Mouse (Mus musculus): ENCODE measurements around the gene Msi2.

Msi2 gene

GRCm38 (mm10) chr11:88709876-88710614 lies 8.3 kb downstream of the Msi2 start:
- DNase-seq = no peak

DNA sequence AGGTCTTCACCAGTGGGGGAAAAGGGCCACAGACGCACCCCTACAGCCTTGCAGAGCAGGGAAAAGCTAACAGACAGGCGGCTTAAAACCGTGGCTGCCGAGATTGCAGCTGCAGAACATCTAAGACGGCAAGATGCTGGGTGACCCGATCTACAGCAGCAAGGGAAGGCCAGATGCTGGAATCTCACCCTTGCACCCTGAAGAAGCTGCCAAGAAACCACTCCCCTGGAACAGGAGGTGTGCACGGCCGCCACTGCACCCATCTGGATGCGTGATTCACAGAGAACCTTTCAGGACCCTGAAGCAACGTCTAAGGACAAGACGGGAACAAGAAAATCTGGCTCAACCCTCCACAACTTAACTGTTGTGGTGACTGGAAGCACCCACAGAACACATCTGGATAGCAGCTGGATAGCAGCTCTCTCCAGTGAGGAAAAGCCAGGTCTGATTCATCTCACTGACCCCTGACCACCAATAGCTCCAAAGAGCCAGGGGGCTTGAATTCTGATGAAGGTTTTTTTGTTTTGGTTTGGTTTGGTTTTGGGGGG lies 11.0 kb downstream of the Msi2 start:
- DNase-seq = no peak

DNA sequence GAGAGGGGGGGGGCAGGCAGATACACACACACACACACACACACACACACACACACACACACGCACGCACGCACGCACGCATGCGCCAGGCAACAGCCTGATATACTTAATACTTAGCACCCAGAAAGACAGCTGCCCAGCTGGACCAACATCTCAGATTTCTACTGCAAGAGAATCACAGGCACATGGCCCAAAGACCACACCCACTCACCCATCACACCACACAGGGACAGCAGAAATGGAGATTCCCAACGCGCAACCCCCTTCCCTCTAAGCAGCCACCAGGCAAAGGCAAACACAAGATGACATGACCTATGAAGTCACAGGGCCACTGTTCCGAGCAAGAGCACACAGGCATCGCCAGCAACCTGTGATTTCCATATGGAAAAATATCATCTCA lies 13.6 kb downstream of the Msi2 start:
- DNase-seq = no peak

- DNase-seq = no peak
Observed at GRCm38 (mm10) chr11:88703220-88703619, 15.1 kb downstream of the Msi2 start.

DNA sequence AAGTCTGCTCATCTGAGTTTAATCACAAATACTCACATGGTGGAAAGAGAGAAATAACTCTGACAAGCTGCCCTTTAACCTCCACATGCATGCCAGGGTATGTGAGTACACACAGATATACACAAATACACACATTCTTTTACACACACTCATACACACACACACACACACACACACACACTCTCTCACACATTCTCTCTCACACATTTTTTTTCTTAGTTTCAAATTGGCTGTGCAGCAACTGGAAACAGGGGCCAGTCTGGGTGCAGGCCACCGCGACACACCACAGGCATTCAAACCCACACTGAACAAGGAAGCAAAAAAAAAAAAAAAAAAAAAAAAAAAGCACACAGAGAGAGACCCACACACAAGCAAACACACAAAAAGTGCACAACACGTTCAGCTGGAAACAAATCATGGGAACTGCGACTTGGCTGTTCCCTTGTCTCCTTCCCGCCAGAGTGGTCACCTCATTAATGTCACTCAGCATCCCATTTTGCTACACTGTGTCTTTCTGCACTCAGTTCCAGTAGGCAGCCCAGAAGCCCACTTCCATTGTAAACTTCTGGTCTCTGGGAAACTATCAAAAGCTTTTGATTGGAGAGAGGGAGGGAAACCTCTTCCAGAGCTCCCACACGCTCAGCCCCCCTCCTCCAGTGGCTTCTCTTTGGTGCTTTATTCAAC lies 16.2 kb downstream of the Msi2 start:
- DNase-seq = no peak

DNA sequence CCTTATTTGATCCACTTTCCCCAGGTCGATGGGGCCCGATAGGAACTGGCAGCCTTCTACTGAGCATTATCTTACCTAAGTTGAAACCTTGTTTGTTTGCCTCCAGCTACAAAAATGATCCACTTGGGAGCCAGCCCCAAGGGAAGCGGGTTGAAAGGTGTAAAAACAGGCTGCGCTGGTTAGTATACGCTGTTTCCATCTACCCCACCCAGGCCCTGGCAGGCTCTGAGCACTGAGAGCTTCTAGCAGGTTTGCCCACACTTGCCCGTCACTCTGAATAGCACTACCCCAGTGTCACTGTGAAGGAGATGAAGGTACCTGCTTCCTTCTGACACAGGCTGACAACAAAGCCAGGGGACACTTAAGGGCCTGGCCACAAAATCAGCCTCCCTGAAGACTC lies 17.3 kb downstream of the Msi2 start:
- no peak for DNase-seq

DNA sequence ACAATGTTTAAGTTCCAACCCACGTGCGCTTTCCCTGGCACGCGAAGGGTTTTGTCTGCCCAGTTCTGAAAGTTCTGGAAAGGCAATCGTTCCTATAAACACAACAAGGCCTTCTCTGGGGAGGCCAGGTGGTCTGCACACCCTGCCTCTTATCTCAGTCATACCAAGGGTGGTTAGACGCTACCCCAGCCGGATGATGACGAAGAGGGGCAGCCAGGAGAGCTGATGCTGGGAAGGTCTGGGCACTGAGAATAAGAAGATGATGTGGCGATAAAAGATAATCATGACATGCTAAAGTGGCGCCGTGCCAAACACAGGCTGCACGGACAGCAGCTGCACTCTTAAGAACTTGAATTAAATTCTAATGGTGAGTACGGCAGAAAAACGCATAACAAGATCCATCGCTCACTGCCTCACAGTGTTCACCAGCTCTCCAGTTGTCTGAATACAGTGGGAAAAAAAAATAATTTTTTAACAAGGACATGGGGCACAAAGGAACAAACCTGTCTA lies 18.1 kb downstream of the Msi2 start:
- DNase-seq = no peak

DNA sequence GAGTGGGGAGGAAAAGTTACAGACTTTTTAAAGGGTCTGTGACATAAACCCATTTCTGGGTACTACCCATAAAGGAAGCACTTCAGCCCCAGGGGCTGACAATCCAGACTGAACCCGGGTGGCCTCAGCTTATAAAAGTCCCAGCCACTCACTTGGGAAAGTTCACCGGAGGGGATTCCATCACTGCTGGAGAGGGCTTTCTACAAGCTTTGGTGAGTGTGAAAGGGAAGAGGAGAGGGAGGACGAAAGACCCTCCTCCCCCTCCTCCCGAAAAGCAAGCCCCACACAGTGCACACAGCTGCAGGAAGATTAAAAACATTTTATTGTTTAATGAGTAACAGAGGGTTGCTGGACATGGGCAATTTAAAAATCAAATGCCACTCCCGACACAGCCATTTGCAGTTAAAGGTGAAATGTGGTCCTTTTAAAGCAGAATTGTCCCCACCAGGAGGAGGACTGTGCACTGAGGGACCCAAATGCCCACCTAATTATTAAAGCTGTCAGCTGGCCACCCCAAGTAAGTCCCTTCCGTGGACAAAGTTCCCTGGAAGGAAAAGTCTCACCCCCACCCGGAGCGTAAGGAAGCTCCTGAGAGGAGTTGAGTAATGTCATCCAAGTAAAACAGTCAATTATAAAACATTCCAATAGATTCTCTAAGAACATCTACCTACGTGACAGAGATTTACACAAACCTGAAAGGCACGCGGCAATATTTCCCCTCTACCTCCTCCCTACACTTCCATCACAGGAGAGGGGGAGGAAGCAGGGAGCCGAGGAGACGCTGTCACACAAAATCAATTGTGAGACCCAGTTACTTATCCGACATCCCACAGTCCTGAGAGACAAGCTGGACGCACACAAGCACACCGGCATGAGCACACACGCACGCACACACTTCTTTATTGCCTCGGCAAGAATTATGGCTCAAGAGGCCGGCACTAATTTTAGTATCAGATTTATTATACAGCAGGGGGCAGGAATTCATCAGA lies 24.1 kb downstream of the Msi2 start:
- no peak for DNase-seq

DNA sequence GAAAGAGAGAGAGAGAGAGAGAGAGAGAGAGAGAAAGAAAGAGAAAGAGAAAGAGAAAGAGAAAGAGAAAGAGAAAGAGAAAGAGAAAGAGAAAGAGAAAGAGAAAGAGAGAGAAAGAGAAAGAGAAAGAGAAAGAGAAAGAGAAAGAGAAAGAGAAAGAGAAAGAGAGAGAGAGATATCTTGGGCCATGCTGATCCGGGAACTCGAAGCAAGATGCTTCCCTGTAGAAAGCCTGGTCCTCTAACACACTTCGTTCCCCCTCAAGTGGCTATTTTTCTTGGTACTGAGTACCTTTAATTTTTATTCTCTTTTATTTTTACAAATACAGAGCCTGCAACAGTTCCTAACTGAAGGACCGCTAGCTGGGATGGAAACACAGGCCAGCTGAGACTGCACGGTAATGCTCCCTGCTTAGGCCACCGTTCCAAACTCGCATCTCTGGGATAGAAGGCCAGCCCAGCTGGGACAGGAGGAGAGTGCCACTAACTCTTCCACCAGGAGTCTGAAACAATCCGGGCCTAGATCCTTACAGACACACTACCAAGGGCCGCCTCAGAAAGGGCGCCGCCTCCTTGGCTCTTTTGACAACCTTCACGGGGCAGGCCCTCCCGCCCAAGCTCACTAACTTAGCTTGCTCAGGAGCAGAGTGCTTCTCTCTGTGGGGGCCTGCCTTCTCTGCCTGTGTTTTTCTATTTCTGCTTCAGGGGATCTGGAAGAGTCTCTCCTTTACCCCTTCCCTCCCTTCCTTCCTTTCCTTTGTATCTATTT lies 25.1 kb downstream of the Msi2 start:
- no peak for DNase-seq

DNA sequence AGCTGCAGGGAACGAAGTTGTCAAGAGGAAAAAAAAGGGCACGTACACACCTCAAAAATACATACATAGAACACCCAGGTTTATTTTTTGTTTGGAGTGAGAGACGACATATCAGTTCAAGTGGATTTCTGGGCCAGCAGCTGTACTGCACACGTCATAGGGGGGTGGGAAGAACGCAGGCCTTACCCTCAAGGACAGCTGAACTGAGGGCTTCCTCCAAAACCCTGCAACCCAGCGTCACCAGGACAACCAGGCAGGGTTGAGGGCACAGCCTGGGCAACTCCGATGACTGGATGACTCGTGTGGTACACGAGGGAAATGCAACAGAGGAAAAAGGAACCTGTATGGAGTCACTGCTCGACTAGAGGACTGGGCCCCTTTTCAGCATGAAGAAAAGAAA lies 25.9 kb downstream of the Msi2 start:
- no peak for DNase-seq

DNA sequence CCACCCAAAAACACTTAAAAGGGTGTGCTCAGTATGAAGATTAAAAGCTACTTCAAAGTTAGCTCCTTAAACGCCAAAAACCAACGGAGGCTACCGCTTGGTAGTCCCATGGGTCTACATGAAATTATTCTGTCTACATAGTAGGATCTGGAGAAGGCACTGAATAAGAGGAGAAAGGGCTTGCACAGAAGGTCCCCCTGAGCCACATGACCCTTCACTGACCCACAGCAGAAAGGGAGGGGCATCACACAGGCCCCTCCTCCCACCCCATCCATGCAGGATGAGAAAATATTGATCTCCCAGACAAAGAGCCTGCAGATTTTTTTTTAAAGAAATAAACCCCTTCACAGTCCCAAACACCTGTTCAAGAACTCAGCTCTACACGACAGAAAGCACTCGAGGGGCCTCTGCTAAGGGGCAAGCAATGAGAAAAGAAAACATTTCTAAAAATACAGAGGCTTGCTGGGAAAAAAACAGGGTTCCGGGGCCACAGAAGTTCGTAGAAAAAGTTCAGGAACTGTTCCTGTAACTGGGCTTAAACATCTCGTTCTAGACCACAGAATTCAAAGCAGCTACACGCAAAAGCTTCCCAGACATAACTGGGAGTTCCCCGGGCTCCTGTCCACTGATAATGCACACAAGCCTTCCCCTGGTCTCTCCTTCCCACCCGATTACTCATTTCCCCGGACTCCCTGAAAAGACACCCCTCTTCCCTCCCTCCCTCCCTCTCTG lies 27.6 kb downstream of the Msi2 start:
- no peak for DNase-seq

DNA sequence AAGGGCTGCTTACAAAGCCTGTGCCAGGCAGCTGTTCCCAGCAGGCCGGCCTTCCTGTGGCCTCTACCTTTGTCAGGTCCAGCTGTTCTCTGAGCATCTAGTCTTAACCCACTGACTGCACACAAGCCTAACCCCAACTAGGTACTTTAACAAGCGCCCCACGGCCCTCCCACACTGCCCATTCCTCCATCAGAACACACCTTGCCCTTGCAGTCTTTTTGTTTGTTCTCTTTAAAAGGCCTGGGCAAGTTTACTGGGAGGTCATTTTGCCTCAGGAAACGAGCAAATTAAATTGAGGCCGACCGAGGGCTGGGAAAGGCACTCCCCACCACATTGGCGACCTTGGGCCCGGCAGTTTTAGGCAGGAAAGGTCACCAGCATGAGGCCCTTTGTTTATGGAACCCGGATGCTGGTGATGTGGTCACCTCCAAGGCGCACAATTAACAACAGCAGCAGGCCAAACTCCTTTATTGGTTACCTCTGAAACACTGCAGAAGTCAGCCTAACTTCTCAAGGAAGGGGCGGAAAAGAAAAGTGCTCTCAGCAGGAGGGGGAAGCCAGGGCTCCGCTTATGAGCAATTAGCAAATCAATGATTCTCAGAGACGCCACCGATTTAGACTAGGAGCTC lies 28.4 kb downstream of the Msi2 start:
- no peak for DNase-seq

DNA sequence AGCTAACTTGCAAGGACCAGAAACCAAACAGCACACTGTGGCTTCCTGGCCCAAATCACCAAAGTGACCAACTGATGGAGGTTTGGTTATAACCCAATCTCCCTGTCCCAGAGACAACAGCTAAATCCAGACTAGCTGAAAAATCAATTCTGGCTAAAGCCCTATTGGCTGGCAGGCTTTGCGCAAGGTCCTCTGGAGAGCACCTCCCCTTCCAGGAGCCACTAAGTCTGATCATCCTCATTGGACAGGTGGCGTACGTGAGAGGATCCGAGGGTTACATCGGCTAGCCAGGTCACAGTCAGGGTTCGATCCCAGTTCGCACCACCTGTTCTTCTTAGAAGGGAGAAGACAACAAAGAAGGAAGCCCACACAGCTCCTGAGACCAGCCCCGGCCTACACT lies 29.7 kb downstream of the Msi2 start:
- DNase-seq = no peak

- DNase-seq = no peak
Observed at GRCm38 (mm10) chr11:88687711-88688110, 30.6 kb downstream of the Msi2 start.

- no peak for DNase-seq
Observed at GRCm38 (mm10) chr11:88687010-88687409, 31.3 kb downstream of the Msi2 start.

- DNase-seq = no peak
Observed at GRCm38 (mm10) chr11:88686061-88686460, 32.3 kb downstream of the Msi2 start.

- DNase-seq = no peak
Observed at GRCm38 (mm10) chr11:88683026-88683770, 35.1 kb downstream of the Msi2 start.

DNA sequence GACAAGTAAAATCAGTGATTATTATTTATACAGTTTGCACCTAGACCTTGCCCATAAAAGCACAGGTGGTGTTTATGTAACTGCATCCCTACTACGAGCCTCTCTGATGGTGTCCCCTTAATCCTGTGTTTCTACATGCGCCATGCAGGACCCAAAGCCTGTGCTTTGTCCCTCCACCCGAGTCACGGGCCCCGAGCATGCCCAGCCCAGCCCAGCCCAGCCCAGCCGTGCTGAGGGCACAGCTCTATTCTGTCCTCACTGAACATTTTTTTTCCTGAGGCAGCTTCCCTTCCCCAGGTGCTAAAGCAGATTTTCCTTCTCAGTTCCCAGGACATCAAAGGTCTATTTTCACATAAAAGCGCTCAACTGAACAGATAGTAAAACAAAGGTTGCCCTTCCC lies 41.0 kb downstream of the Msi2 start:
- DNase-seq = no peak

DNA sequence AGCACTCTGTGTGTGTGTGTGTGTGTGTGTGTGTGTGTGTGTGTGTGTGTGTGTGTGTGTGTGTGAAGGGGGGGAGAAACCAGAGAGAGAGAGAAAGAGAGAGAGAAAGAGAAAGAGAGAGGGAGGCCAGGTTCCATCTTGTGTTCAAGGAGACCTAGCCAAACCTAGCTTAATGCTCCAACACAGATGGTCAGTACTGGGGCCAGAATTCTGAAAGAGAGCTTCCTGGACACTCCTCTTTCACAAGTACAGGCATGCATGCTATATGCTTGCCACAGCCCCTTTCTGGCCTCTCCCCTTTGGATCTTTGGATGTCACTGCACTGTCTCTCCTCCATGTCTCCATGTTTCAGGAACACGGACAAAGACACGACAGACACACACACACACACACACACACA lies 41.7 kb downstream of the Msi2 start:
- DNase-seq = no peak
